Mouse (Mus musculus): ENCODE data around the gene Sntb2. TPM values are rescaled to one million over a fixed set of nuclear protein-coding genes. Genes with fewer than 3 reads are reported as not detected.

Sntb2 gene
- 15.1 TPM in 2 replicates for polyA plus RNA-seq (2014; fragmentation: Nextera tagmentation; extraction: Ambion mirVana)

GRCm38 (mm10) chr8:106935324-106935869 lies at the start of gene Sntb2:
Gene Sntb2 (plus strand): TSS chr8:106935750.
- DNase-seq (ENCODE audit: low spot score) = peak; percentile 99
- no peaks in the 10 kb centered on the region for H3K27me3 ChIP-seq (replicated peaks; ENCODE audit: control insufficient read depth, insufficient read depth, low read length)
- WGBS = 1% methylated on average over 39 of the region's 41 CpGs
- H3K4me1 ChIP-seq (replicated peaks; ENCODE audit: control insufficient read depth, insufficient read depth, low read length) = peaks cover 20% of the 10 kb centered on the region
- H3K9me3 ChIP-seq (ENCODE audit: control insufficient read depth, low read length) = no peaks in the 10 kb centered on the region
- ATAC-seq (replicated peaks; ENCODE audit: low FRiP score, low TSS enrichment, low read depth) = peak; percentile 85
- H3K36me3 ChIP-seq (ENCODE audit: control insufficient read depth, insufficient read depth, low read length) = no peaks in the 10 kb centered on the region
- peak within 1 kb of the TSS; percentile 55 for H3K4me3 ChIP-seq (ENCODE audit: low read depth, low read length)
- H3K4me2 ChIP-seq (ENCODE audit: low read length) = peak within 1 kb of the TSS; percentile 90
- H3K27ac ChIP-seq (ENCODE audit: low read depth) = peak within 1 kb of the TSS; percentile 87
- peak within 1 kb of the TSS; percentile 91 for H3K9ac ChIP-seq (ENCODE audit: low read length)

- H3K27me3 ChIP-seq (replicated peaks; ENCODE audit: control insufficient read depth, insufficient read depth, low read length) = no peaks in the 10 kb centered on the region
- peaks cover 10% of the 10 kb centered on the region; the same call in 1 of the 2 replicates for H3K4me1 ChIP-seq (replicated peaks; ENCODE audit: control insufficient read depth, insufficient read depth, low read length)
- ATAC-seq (replicated peaks; ENCODE audit: low FRiP score, low TSS enrichment, low read depth) = peak; percentile 45; the same call in 1 of the 2 replicates
- H3K4me3 ChIP-seq (ENCODE audit: low read depth, low read length) = no peak overlapping the region
- H3K9me3 ChIP-seq (ENCODE audit: control insufficient read depth, low read length) = no peaks in the 10 kb centered on the region
- peak; percentile 87 for DNase-seq (ENCODE audit: low spot score)
- H3K9ac ChIP-seq (ENCODE audit: low read length) = no peak overlapping the region
- no peak overlapping the region for H3K4me2 ChIP-seq (ENCODE audit: low read length)
- no peak overlapping the region for H3K27ac ChIP-seq (ENCODE audit: low read depth)
- WGBS = 54% methylated on average over 5 of the region's 5 CpGs
- peaks cover 44% of the 10 kb centered on the region for H3K36me3 ChIP-seq (ENCODE audit: control insufficient read depth, insufficient read depth, low read length)
Observed at GRCm38 (mm10) chr8:106887336-106888189, 48.0 kb upstream of the Sntb2 start.

- peaks cover 33% of the 10 kb centered on the region for H3K36me3 ChIP-seq (ENCODE audit: control insufficient read depth, insufficient read depth, low read length)
- no peaks in the 10 kb centered on the region for H3K9me3 ChIP-seq (ENCODE audit: control insufficient read depth, low read length)
- no peak overlapping the region for H3K9ac ChIP-seq (ENCODE audit: low read length)
- no peak overlapping the region for H3K27ac ChIP-seq (ENCODE audit: low read depth)
- 86% methylated on average over 3 of the region's 3 CpGs for WGBS
- DNase-seq (ENCODE audit: low spot score) (no peak), ATAC-seq (replicated peaks; ENCODE audit: low FRiP score, low TSS enrichment, low read depth) (no peak)
- no peak overlapping the region for H3K4me3 ChIP-seq (ENCODE audit: low read depth, low read length)
- H3K4me2 ChIP-seq (ENCODE audit: low read length) = no peak overlapping the region
- H3K4me1 ChIP-seq (replicated peaks; ENCODE audit: control insufficient read depth, insufficient read depth, low read length) = peaks cover 10% of the 10 kb centered on the region; the same call in 1 of the 2 replicates
- no peaks in the 10 kb centered on the region for H3K27me3 ChIP-seq (replicated peaks; ENCODE audit: control insufficient read depth, insufficient read depth, low read length)
Observed at GRCm38 (mm10) chr8:106888803-106889202, 46.7 kb upstream of the Sntb2 start.

GRCm38 (mm10) chr8:106892210-106892805 lies 43.2 kb upstream of the Sntb2 start:
- H3K27me3 ChIP-seq (replicated peaks; ENCODE audit: control insufficient read depth, insufficient read depth, low read length) = no peaks in the 10 kb centered on the region
- ATAC-seq (replicated peaks; ENCODE audit: low FRiP score, low TSS enrichment, low read depth) (0 out of 2 replicates have a peak, but pooled peaks have one; percentile 30), DNase-seq (ENCODE audit: low spot score) (peak; percentile 77)
- peaks cover 25% of the 10 kb centered on the region for H3K36me3 ChIP-seq (ENCODE audit: control insufficient read depth, insufficient read depth, low read length)
- no peaks in the 10 kb centered on the region for H3K9me3 ChIP-seq (ENCODE audit: control insufficient read depth, low read length)
- H3K4me1 ChIP-seq (replicated peaks; ENCODE audit: control insufficient read depth, insufficient read depth, low read length) = peaks cover 14% of the 10 kb centered on the region; the same call in 1 of the 2 replicates
- H3K4me3 ChIP-seq (ENCODE audit: low read depth, low read length) = peak overlapping the region; percentile 89
- H3K27ac ChIP-seq (ENCODE audit: low read depth) = peak overlapping the region; percentile 96
- under 1% methylated on average over 15 of the region's 15 CpGs for WGBS
- H3K4me2 ChIP-seq (ENCODE audit: low read length) = peak overlapping the region; percentile 81
- peak overlapping the region; percentile 95 for H3K9ac ChIP-seq (ENCODE audit: low read length)

- DNase-seq (ENCODE audit: low spot score) = peak; percentile 86
- Histone ChIP-seq H3K36me3 (ENCODE audit: control insufficient read depth, insufficient read depth, low read length) (peaks cover 31% of the 10 kb centered on the region), H3K27me3 (replicated peaks; ENCODE audit: control insufficient read depth, insufficient read depth, low read length) (no peaks in the 10 kb centered on the region), H3K27ac (ENCODE audit: low read depth) (peak overlapping the region; percentile 96), H3K4me3 (ENCODE audit: low read depth, low read length) (peak overlapping the region; percentile 89), H3K9me3 (ENCODE audit: control insufficient read depth, low read length) (no peaks in the 10 kb centered on the region), H3K4me1 (replicated peaks; ENCODE audit: control insufficient read depth, insufficient read depth, low read length) (peaks cover 14% of the 10 kb centered on the region; the same call in 1 of the 2 replicates), H3K4me2 (ENCODE audit: low read length) (peak overlapping the region; percentile 81), H3K9ac (ENCODE audit: low read length) (peak overlapping the region; percentile 95)
- ATAC-seq (replicated peaks; ENCODE audit: low FRiP score, low TSS enrichment, low read depth) = peak; percentile 86
- WGBS = under 1% methylated on average over 55 of the region's 57 CpGs
Observed at GRCm38 (mm10) chr8:106892806-106893451, 42.6 kb upstream of the Sntb2 start.

- WGBS = under 1% methylated on average over 62 of the region's 63 CpGs
- H3K4me2 ChIP-seq (ENCODE audit: low read length) = peak within 1 kb of the TSS; percentile 81
- peaks cover 38% of the 10 kb centered on the region for H3K36me3 ChIP-seq (ENCODE audit: control insufficient read depth, insufficient read depth, low read length)
- H3K4me3 ChIP-seq (ENCODE audit: low read depth, low read length) = peak within 1 kb of the TSS; percentile 89
- peak; percentile 96 for ATAC-seq (replicated peaks; ENCODE audit: low FRiP score, low TSS enrichment, low read depth)
- H3K4me1 ChIP-seq (replicated peaks; ENCODE audit: control insufficient read depth, insufficient read depth, low read length) = peaks cover 14% of the 10 kb centered on the region; the same call in 1 of the 2 replicates
- peak within 1 kb of the TSS; percentile 96 for H3K27ac ChIP-seq (ENCODE audit: low read depth)
- no peaks in the 10 kb centered on the region for H3K9me3 ChIP-seq (ENCODE audit: control insufficient read depth, low read length)
- no peaks in the 10 kb centered on the region for H3K27me3 ChIP-seq (replicated peaks; ENCODE audit: control insufficient read depth, insufficient read depth, low read length)
- peak within 1 kb of the TSS; percentile 95 for H3K9ac ChIP-seq (ENCODE audit: low read length)
- DNase-seq (ENCODE audit: low spot score) = peak; percentile 91
Observed at GRCm38 (mm10) chr8:106893481-106894156, 41.9 kb upstream of the Sntb2 start, which contains the start of gene Utp4. Gene Utp4 (plus strand): TSS chr8:106893636.

DNA sequence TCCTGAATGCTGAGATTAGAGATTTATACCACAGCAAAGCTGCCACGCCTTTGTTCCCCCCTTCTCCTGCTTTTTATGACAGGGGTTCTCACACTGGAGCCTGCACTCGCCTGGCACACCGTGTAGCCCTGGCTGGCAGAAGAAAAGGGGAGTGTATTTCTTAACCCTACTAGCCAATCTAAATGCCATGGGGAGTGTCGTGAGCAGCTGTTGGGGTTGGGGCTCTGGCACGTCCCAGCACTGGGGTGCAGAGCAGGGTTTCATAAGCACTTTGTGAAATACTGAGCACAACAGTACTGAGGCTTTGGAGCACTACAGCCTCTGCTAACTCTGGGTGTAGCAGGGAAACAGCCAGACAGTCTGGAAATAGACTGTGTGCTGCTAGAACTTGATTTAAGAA lies 36.1 kb upstream of the Sntb2 start:
- Histone ChIP-seq H3K9ac (ENCODE audit: low read length) (no peak overlapping the region), H3K9me3 (ENCODE audit: control insufficient read depth, low read length) (no peaks in the 10 kb centered on the region), H3K27me3 (replicated peaks; ENCODE audit: control insufficient read depth, insufficient read depth, low read length) (no peaks in the 10 kb centered on the region), H3K4me2 (ENCODE audit: low read length) (no peak overlapping the region), H3K4me3 (ENCODE audit: low read depth, low read length) (no peak overlapping the region), H3K4me1 (replicated peaks; ENCODE audit: control insufficient read depth, insufficient read depth, low read length) (peaks cover under 1% of the 10 kb centered on the region; the same call in 1 of the 2 replicates), H3K27ac (ENCODE audit: low read depth) (no peak overlapping the region), H3K36me3 (ENCODE audit: control insufficient read depth, insufficient read depth, low read length) (peaks cover 95% of the 10 kb centered on the region)
- WGBS = 80% methylated on average over 5 of the region's 5 CpGs
- no peak for ATAC-seq (replicated peaks; ENCODE audit: low FRiP score, low TSS enrichment, low read depth)
- no peak for DNase-seq (ENCODE audit: low spot score)

Measured in intestine, embryonic 14.5 days (tissue).